Mouse (Mus musculus) right cerebral cortex, postnatal 4 days (tissue): ENCODE results near the gene Vps11.
"Not testable (repeated sequence)": the region's sequence is repeated elsewhere in the genome, so short reads cannot be mapped to it uniquely, and the experiment has no call there.

ENCODE experiments used
- DNase-seq: peaks from one replicate; pipeline ENCODE4 v3.0.0-alpha.2; 2022

Gene Vps11

GRCm38 (mm10) chr9:44311136-44312134 lies 50.0 kb downstream of the Vps11 start:
- DNase-seq: no peak

- DNase-seq: no peak
Measured at GRCm38 (mm10) chr9:44310750-44311135, 50.7 kb downstream of the Vps11 start.

GRCm38 (mm10) chr9:44309756-44310155 lies 51.7 kb downstream of the Vps11 start:
- DNase-seq: no peak

- DNase-seq: no peak
Measured at GRCm38 (mm10) chr9:44307248-44307647, 54.2 kb downstream of the Vps11 start.

- no peak for DNase-seq
Measured at GRCm38 (mm10) chr9:44306532-44306931, 54.9 kb downstream of the Vps11 start.

- peak; percentile 93 for DNase-seq
Measured at GRCm38 (mm10) chr9:44305466-44306079, 55.9 kb downstream of the Vps11 start, which contains the start of gene Hinfp. Gene Hinfp (minus strand): TSS chr9:44305671.

- DNase-seq: not testable (repeated sequence)
Measured at GRCm38 (mm10) chr9:44300001-44300400, 61.5 kb downstream of the Vps11 start.
